Mouse (Mus musculus) myocyte (in vitro differentiated cells): ENCODE data around the gene Emp2. TPM values are rescaled to one million over a fixed set of nuclear protein-coding genes. Genes with fewer than 3 reads are reported as not detected.

ENCODE experiments used
- H3K27me3 ChIP-seq: one replicate; pipeline ENCODE4 v1.6.1; 2011; ENCODE audit not compliant: control insufficient read depth, insufficient read depth, insufficient read length
- H3K36me3 ChIP-seq: one replicate; pipeline ENCODE4 v1.6.1; 2011; ENCODE audit not compliant: control insufficient read depth, insufficient read depth
- H3K4me2 ChIP-seq: one replicate; pipeline ENCODE4 v1.6.1; 2011; ENCODE audit warnings: low read depth, control low read depth
- H3K4me3 ChIP-seq: one replicate; pipeline ENCODE4 v1.5.1; 2011; ENCODE audit warnings: mild to moderate bottlenecking, control low read depth, moderate library complexity
- H3K79me2 ChIP-seq: one replicate; pipeline ENCODE4 v1.6.1; 2011; ENCODE audit not compliant: control insufficient read depth, insufficient read depth
- H3ac ChIP-seq: one replicate; pipeline ENCODE4 v1.6.1; 2011; ENCODE audit not compliant: control insufficient read depth, insufficient read length
- CEBPB ChIP-seq: IDR thresholded peaks from 2 replicates; pipeline ENCODE4 v1.6.1; 2011; ENCODE audit warnings: mild to moderate bottlenecking, moderate library complexity; ENCODE audit not compliant: poor library complexity, insufficient read depth, severe bottlenecking
- E2F4 ChIP-seq: IDR thresholded peaks from one replicate; pipeline ENCODE4 v1.6.1; 2011; ENCODE audit warnings: mild to moderate bottlenecking, control low read depth, moderate library complexity; ENCODE audit not compliant: insufficient read depth
- MAX ChIP-seq: IDR thresholded peaks from one replicate; pipeline ENCODE4 v1.6.1; 2011; ENCODE audit warnings: low read depth, mild to moderate bottlenecking, control low read depth
- MYOD1 ChIP-seq, 3 experiments: IDR thresholded peaks; one replicate each; pipeline ENCODE4 v1.6.1; 2011; ENCODE audit warnings: control low read depth in 2 of 3, low read depth in 2 of 3, mild to moderate bottlenecking in 2 of 3, moderate library complexity in 1 of 3; ENCODE audit not compliant: insufficient read length in 2 of 3, control insufficient read depth in 1 of 3
- MYOG ChIP-seq, 3 experiments: IDR thresholded peaks; one replicate each; pipeline ENCODE4 v1.6.1; 2011; ENCODE audit warnings: control low read depth in 2 of 3, low read depth in 2 of 3, mild to moderate bottlenecking in 2 of 3; ENCODE audit not compliant: insufficient read length in 2 of 3, control insufficient read depth in 1 of 3, insufficient read depth in 1 of 3
- POLR2A ChIP-seq: IDR thresholded peaks from one replicate; pipeline ENCODE4 v1.6.1; 2011; ENCODE audit warnings: low read depth, mild to moderate bottlenecking, control low read depth, moderate library complexity; ENCODE audit not compliant: insufficient read length
- POLR2AphosphoS2 ChIP-seq: IDR thresholded peaks from one replicate; pipeline ENCODE4 v1.6.1; 2011; ENCODE audit warnings: low read depth, control low read depth; ENCODE audit not compliant: insufficient read length
- REST ChIP-seq: IDR thresholded peaks from one replicate; pipeline ENCODE4 v1.6.1; 2011; ENCODE audit warnings: mild to moderate bottlenecking, control low read depth, moderate library complexity; ENCODE audit not compliant: insufficient read depth, insufficient read length
- SRF ChIP-seq: IDR thresholded peaks from one replicate; pipeline ENCODE4 v1.6.1; 2011; ENCODE audit warnings: low read depth; ENCODE audit not compliant: control insufficient read depth, insufficient read length
- TCF12 ChIP-seq: IDR thresholded peaks from one replicate; pipeline ENCODE4 v1.6.1; 2011; ENCODE audit warnings: mild to moderate bottlenecking, control low read depth; ENCODE audit not compliant: poor library complexity, insufficient read depth, severe bottlenecking
- TCF3 ChIP-seq: IDR thresholded peaks from one replicate; pipeline ENCODE4 v1.6.1; 2011; ENCODE audit warnings: low read depth, control low read depth; ENCODE audit not compliant: insufficient read length
- USF1 ChIP-seq: IDR thresholded peaks from one replicate; pipeline ENCODE4 v1.6.1; 2011; ENCODE audit warnings: low read depth, mild to moderate bottlenecking, control low read depth, moderate library complexity
- polyA plus RNA-seq: library from polyadenylated mRNA; unstranded; fragments of >200 nt; fragmentation: generic; extraction: Trizol; gene quantifications from one replicate; pipeline ENCODE4 v1.2.1, GENCODE M21; 2012; ENCODE audit warnings: missing spikeins

Emp2 gene
- polyA plus RNA-seq, 1 experiment, result 212 TPM

GRCm38 (mm10) chr16:10338601-10339000 is 24.8 kb upstream of the Emp2 start:
- no peaks in the 10 kb centered on the region for H3K36me3 ChIP-seq
- no peak overlapping the region for H3K4me3 ChIP-seq
- TF ChIP-seq E2F4 (no peak), POLR2A (no peak), POLR2AphosphoS2 (no peak), MYOD1 (IDR thresholded peaks at IDR 0.05; ENCODE audit: control insufficient read depth in 1 of 3, insufficient read length in 2 of 3, low read depth in 2 of 3) (no peak), CEBPB (no peak), TCF3 (no peak), REST (no peak), USF1 (no peak), MAX (no peak), TCF12 (no peak), MYOG (IDR thresholded peaks at IDR 0.05; ENCODE audit: control insufficient read depth in 1 of 3, insufficient read depth in 1 of 3, insufficient read length in 2 of 3, low read depth in 2 of 3) (no peak), SRF (no peak)
- no peaks in the 10 kb centered on the region for H3K27me3 ChIP-seq
- no peaks in the 10 kb centered on the region for H3K79me2 ChIP-seq
- peak overlapping the region; percentile 33 for H3K4me2 ChIP-seq
- H3ac ChIP-seq, result no peak overlapping the region

- peak overlapping the region; percentile 36 for H3K4me2 ChIP-seq
- H3ac ChIP-seq, result no peak overlapping the region
- H3K4me3 ChIP-seq, result no peak overlapping the region
- peak; percentile 77 to 95 (median 85) for TF ChIP-seq MYOG (IDR thresholded peaks at IDR 0.05; ENCODE audit: control insufficient read depth in 1 of 3, insufficient read depth in 1 of 3, insufficient read length in 2 of 3, low read depth in 2 of 3)
- no peak for TF ChIP-seq USF1
- no peak for TF ChIP-seq CEBPB
- no peak for TF ChIP-seq POLR2AphosphoS2
- peak; percentile 17 to 80 (median 43) for TF ChIP-seq MYOD1 (IDR thresholded peaks at IDR 0.05; ENCODE audit: control insufficient read depth in 1 of 3, insufficient read length in 2 of 3, low read depth in 2 of 3)
- peak; percentile 92 for TF ChIP-seq TCF3
- TF ChIP-seq SRF, result no peak
- TF ChIP-seq TCF12, result peak; percentile 83
- TF ChIP-seq MAX, result no peak
- H3K79me2 ChIP-seq, result no peaks in the 10 kb centered on the region
- no peaks in the 10 kb centered on the region for H3K36me3 ChIP-seq
- no peaks in the 10 kb centered on the region for H3K27me3 ChIP-seq
Measured at GRCm38 (mm10) chr16:10337422-10338197, 23.8 kb upstream of the Emp2 start.

GRCm38 (mm10) chr16:10336454-10337421 is 23.0 kb upstream of the Emp2 start:
- no peaks in the 10 kb centered on the region for H3K27me3 ChIP-seq
- H3ac ChIP-seq, result no peak overlapping the region
- TF ChIP-seq MYOG (IDR thresholded peaks at IDR 0.05; ENCODE audit: control insufficient read depth in 1 of 3, insufficient read depth in 1 of 3, insufficient read length in 2 of 3, low read depth in 2 of 3) (peak; percentile 97 to 98 (median 98)), REST (no peak), MYOD1 (IDR thresholded peaks at IDR 0.05; ENCODE audit: control insufficient read depth in 1 of 3, insufficient read length in 2 of 3, low read depth in 2 of 3) (peak in 2 of 3 experiments; percentile 90 to 96), TCF3 (peak; percentile 93), E2F4 (no peak), TCF12 (peak; percentile 81), CEBPB (no peak), POLR2A (no peak), MAX (no peak), SRF (no peak), POLR2AphosphoS2 (no peak), USF1 (no peak)
- H3K4me2 ChIP-seq, result peak overlapping the region; percentile 44
- H3K4me3 ChIP-seq, result no peak overlapping the region
- no peaks in the 10 kb centered on the region for H3K79me2 ChIP-seq
- no peaks in the 10 kb centered on the region for H3K36me3 ChIP-seq

GRCm38 (mm10) chr16:10335953-10336352 is 22.2 kb upstream of the Emp2 start:
- TF ChIP-seq POLR2AphosphoS2 (no peak), POLR2A (no peak), MAX (no peak), MYOG (IDR thresholded peaks at IDR 0.05; ENCODE audit: control insufficient read depth in 1 of 3, insufficient read depth in 1 of 3, insufficient read length in 2 of 3, low read depth in 2 of 3) (no peak), E2F4 (no peak), USF1 (no peak), REST (no peak)
- H3ac ChIP-seq, result no peak overlapping the region
- no peaks in the 10 kb centered on the region for H3K27me3 ChIP-seq
- H3K4me3 ChIP-seq, result no peak overlapping the region
- peak overlapping the region; percentile 44 for H3K4me2 ChIP-seq
- no peaks in the 10 kb centered on the region for H3K79me2 ChIP-seq
- no peaks in the 10 kb centered on the region for H3K36me3 ChIP-seq
